Mouse (Mus musculus): Measurements from ENCODE around the gene Olfr556. TPM values are rescaled to one million over a fixed set of nuclear protein-coding genes. Genes with fewer than 3 reads are reported as not detected.
"Not testable (repeated sequence)": the region's sequence is repeated elsewhere in the genome, so short reads cannot be mapped to it uniquely, and the experiment has no call there.

Gene Olfr556
- not detected in 2 replicates for polyA plus RNA-seq (2015; fragmentation: Nextera tagmentation; extraction: Ambion mirVana)

- Histone ChIP-seq H3K4me2 (ENCODE audit: low read length) (no peak within 1 kb of the TSS), H3K27ac (ENCODE audit: low read length) (no peak within 1 kb of the TSS), H3K4me1 (ENCODE audit: control insufficient read depth, insufficient read depth, low read length) (no peaks in the 10 kb centered on the region), H3K9me3 (replicated peaks; ENCODE audit: control insufficient read depth, low read length, poor library complexity, severe bottlenecking) (no peaks in the 10 kb centered on the region), H3K4me3 (ENCODE audit: low read depth, low read length) (no peak within 1 kb of the TSS), H3K27me3 (ENCODE audit: control insufficient read depth, insufficient read depth, low read depth, low read length) (no peaks in the 10 kb centered on the region), H3K9ac (ENCODE audit: low read depth, low read length) (no peak within 1 kb of the TSS), H3K36me3 (ENCODE audit: control insufficient read depth, insufficient read depth, low read length) (no peaks in the 10 kb centered on the region)
- WGBS, result 35% methylated on average over 3 of the region's 3 CpGs
- no peak for ATAC-seq
Measured at GRCm38 (mm10) chr7:102664599-102664998, at the start of gene Olfr556. TSS of gene Olfr556 (plus strand) at chr7:102664899.

- Histone ChIP-seq H3K4me1 (ENCODE audit: control insufficient read depth, insufficient read depth, low read length) (no peaks in the 10 kb centered on the region), H3K36me3 (ENCODE audit: control insufficient read depth, insufficient read depth, low read length) (no peaks in the 10 kb centered on the region), H3K27me3 (ENCODE audit: control insufficient read depth, insufficient read depth, low read depth, low read length) (no peaks in the 10 kb centered on the region), H3K4me2 (ENCODE audit: low read length) (no peak within 1 kb of the TSS), H3K9me3 (replicated peaks; ENCODE audit: control insufficient read depth, low read length, poor library complexity, severe bottlenecking) (no peaks in the 10 kb centered on the region), H3K4me3 (ENCODE audit: low read depth, low read length) (no peak within 1 kb of the TSS), H3K9ac (ENCODE audit: low read depth, low read length) (no peak within 1 kb of the TSS), H3K27ac (ENCODE audit: low read length) (no peak within 1 kb of the TSS)
- ATAC-seq, result no peak
Measured at GRCm38 (mm10) chr7:102618118-102618517, 46.6 kb upstream of the Olfr556 start, which contains the start of gene Olfr553. TSS of gene Olfr553 (minus strand) at chr7:102618218.

GRCm38 (mm10) chr7:102619608-102620007, 45.1 kb upstream of the Olfr556 start:
- H3K9ac ChIP-seq (ENCODE audit: low read depth, low read length), result no peak overlapping the region
- no peak overlapping the region for H3K4me3 ChIP-seq (ENCODE audit: low read depth, low read length)
- 70% methylated on average over 5 of the region's 5 CpGs for WGBS
- H3K36me3 ChIP-seq (ENCODE audit: control insufficient read depth, insufficient read depth, low read length), result no peaks in the 10 kb centered on the region
- no peak for ATAC-seq
- no peaks in the 10 kb centered on the region for H3K4me1 ChIP-seq (ENCODE audit: control insufficient read depth, insufficient read depth, low read length)
- no peaks in the 10 kb centered on the region for H3K9me3 ChIP-seq (replicated peaks; ENCODE audit: control insufficient read depth, low read length, poor library complexity, severe bottlenecking)
- no peak overlapping the region for H3K27ac ChIP-seq (ENCODE audit: low read length)
- H3K4me2 ChIP-seq (ENCODE audit: low read length), result no peak overlapping the region
- H3K27me3 ChIP-seq (ENCODE audit: control insufficient read depth, insufficient read depth, low read depth, low read length), result no peaks in the 10 kb centered on the region

GRCm38 (mm10) chr7:102620368-102620767, 44.3 kb upstream of the Olfr556 start:
- not testable (repeated sequence) for H3K4me2 ChIP-seq (ENCODE audit: low read length); H3K27me3 ChIP-seq (ENCODE audit: control insufficient read depth, insufficient read depth, low read depth, low read length); H3K9ac ChIP-seq (ENCODE audit: low read depth, low read length); H3K27ac ChIP-seq (ENCODE audit: low read length); H3K4me3 ChIP-seq (ENCODE audit: low read depth, low read length); H3K9me3 ChIP-seq (replicated peaks; ENCODE audit: control insufficient read depth, low read length, poor library complexity, severe bottlenecking); H3K36me3 ChIP-seq (ENCODE audit: control insufficient read depth, insufficient read depth, low read length); ATAC-seq; H3K4me1 ChIP-seq (ENCODE audit: control insufficient read depth, insufficient read depth, low read length)
- 87% methylated on average over 18 of the region's 19 CpGs for WGBS

- Histone ChIP-seq H3K27ac (ENCODE audit: low read length) (no peak overlapping the region), H3K4me1 (ENCODE audit: control insufficient read depth, insufficient read depth, low read length) (no peaks in the 10 kb centered on the region), H3K9me3 (replicated peaks; ENCODE audit: control insufficient read depth, low read length, poor library complexity, severe bottlenecking) (no peaks in the 10 kb centered on the region), H3K9ac (ENCODE audit: low read depth, low read length) (no peak overlapping the region), H3K4me2 (ENCODE audit: low read length) (no peak overlapping the region), H3K27me3 (ENCODE audit: control insufficient read depth, insufficient read depth, low read depth, low read length) (no peaks in the 10 kb centered on the region), H3K36me3 (ENCODE audit: control insufficient read depth, insufficient read depth, low read length) (no peaks in the 10 kb centered on the region), H3K4me3 (ENCODE audit: low read depth, low read length) (no peak overlapping the region)
- ATAC-seq, result no peak
- WGBS, result 31% methylated on average over 3 of the region's 3 CpGs
Measured at GRCm38 (mm10) chr7:102636665-102637064, 28.0 kb upstream of the Olfr556 start.

- Histone ChIP-seq H3K4me3 (ENCODE audit: low read depth, low read length) (no peak within 1 kb of the TSS), H3K36me3 (ENCODE audit: control insufficient read depth, insufficient read depth, low read length) (no peaks in the 10 kb centered on the region), H3K27ac (ENCODE audit: low read length) (no peak within 1 kb of the TSS), H3K4me1 (ENCODE audit: control insufficient read depth, insufficient read depth, low read length) (no peaks in the 10 kb centered on the region), H3K4me2 (ENCODE audit: low read length) (no peak within 1 kb of the TSS), H3K27me3 (ENCODE audit: control insufficient read depth, insufficient read depth, low read depth, low read length) (no peaks in the 10 kb centered on the region), H3K9me3 (replicated peaks; ENCODE audit: control insufficient read depth, low read length, poor library complexity, severe bottlenecking) (no peaks in the 10 kb centered on the region), H3K9ac (ENCODE audit: low read depth, low read length) (no peak within 1 kb of the TSS)
- ATAC-seq, result no peak
- 65% methylated on average over 1 of the region's 1 CpGs for WGBS
Measured at GRCm38 (mm10) chr7:102638132-102638531, 26.6 kb upstream of the Olfr556 start, which contains the start of gene Olfr554. TSS of gene Olfr554 (plus strand) at chr7:102638432.

GRCm38 (mm10) chr7:102644945-102645344, 19.8 kb upstream of the Olfr556 start:
- H3K4me1 ChIP-seq (ENCODE audit: control insufficient read depth, insufficient read depth, low read length); H3K36me3 ChIP-seq (ENCODE audit: control insufficient read depth, insufficient read depth, low read length); ATAC-seq; H3K4me3 ChIP-seq (ENCODE audit: low read depth, low read length); H3K27ac ChIP-seq (ENCODE audit: low read length); H3K9ac ChIP-seq (ENCODE audit: low read depth, low read length); H3K4me2 ChIP-seq (ENCODE audit: low read length); H3K9me3 ChIP-seq (replicated peaks; ENCODE audit: control insufficient read depth, low read length, poor library complexity, severe bottlenecking); H3K27me3 ChIP-seq (ENCODE audit: control insufficient read depth, insufficient read depth, low read depth, low read length): not testable (repeated sequence)
- WGBS, result 92% methylated on average over 4 of the region's 4 CpGs

GRCm38 (mm10) chr7:102658523-102658922, 6.2 kb upstream of the Olfr556 start, which contains the start of gene Olfr555:
TSS of gene Olfr555 (plus strand) at chr7:102658823.
- Histone ChIP-seq H3K4me1 (ENCODE audit: control insufficient read depth, insufficient read depth, low read length) (no peaks in the 10 kb centered on the region), H3K36me3 (ENCODE audit: control insufficient read depth, insufficient read depth, low read length) (no peaks in the 10 kb centered on the region), H3K27ac (ENCODE audit: low read length) (no peak within 1 kb of the TSS), H3K4me3 (ENCODE audit: low read depth, low read length) (no peak within 1 kb of the TSS), H3K27me3 (ENCODE audit: control insufficient read depth, insufficient read depth, low read depth, low read length) (no peaks in the 10 kb centered on the region), H3K9ac (ENCODE audit: low read depth, low read length) (no peak within 1 kb of the TSS), H3K4me2 (ENCODE audit: low read length) (no peak within 1 kb of the TSS), H3K9me3 (replicated peaks; ENCODE audit: control insufficient read depth, low read length, poor library complexity, severe bottlenecking) (no peaks in the 10 kb centered on the region)
- WGBS, result 79% methylated on average over 1 of the region's 1 CpGs
- no peak for ATAC-seq

GRCm38 (mm10) chr7:102665378-102665777, 679 bp downstream of the Olfr556 start:
- no peak overlapping the region for H3K9ac ChIP-seq (ENCODE audit: low read depth, low read length)
- H3K27ac ChIP-seq (ENCODE audit: low read length), result no peak overlapping the region
- H3K4me2 ChIP-seq (ENCODE audit: low read length), result no peak overlapping the region
- H3K9me3 ChIP-seq (replicated peaks; ENCODE audit: control insufficient read depth, low read length, poor library complexity, severe bottlenecking), result no peaks in the 10 kb centered on the region
- WGBS, result 39% methylated on average over 2 of the region's 2 CpGs
- no peak overlapping the region for H3K4me3 ChIP-seq (ENCODE audit: low read depth, low read length)
- no peaks in the 10 kb centered on the region for H3K36me3 ChIP-seq (ENCODE audit: control insufficient read depth, insufficient read depth, low read length)
- no peaks in the 10 kb centered on the region for H3K27me3 ChIP-seq (ENCODE audit: control insufficient read depth, insufficient read depth, low read depth, low read length)
- ATAC-seq, result no peak
- H3K4me1 ChIP-seq (ENCODE audit: control insufficient read depth, insufficient read depth, low read length), result no peaks in the 10 kb centered on the region

All from midbrain, embryonic 16.5 days (tissue).